Mouse (Mus musculus) lung, adult 2 months (tissue): ENCODE results near the gene Tmem38b.

Source experiments
- CTCF ChIP-seq: fragments of 200-500 bp; IDR thresholded peaks from 2 replicates; pipeline ENCODE4 v1.5.1; 2011; ENCODE audit warnings: mild to moderate bottlenecking, low read length, control low read depth; ENCODE audit not compliant: insufficient read depth
- POLR2A ChIP-seq: fragments of 200-500 bp; IDR thresholded peaks from 2 replicates; pipeline ENCODE4 v1.6.1; 2011; ENCODE audit warnings: low read depth, mild to moderate bottlenecking, control low read depth, low read length, borderline replicate concordance; ENCODE audit errors: extremely low read depth

DNA sequence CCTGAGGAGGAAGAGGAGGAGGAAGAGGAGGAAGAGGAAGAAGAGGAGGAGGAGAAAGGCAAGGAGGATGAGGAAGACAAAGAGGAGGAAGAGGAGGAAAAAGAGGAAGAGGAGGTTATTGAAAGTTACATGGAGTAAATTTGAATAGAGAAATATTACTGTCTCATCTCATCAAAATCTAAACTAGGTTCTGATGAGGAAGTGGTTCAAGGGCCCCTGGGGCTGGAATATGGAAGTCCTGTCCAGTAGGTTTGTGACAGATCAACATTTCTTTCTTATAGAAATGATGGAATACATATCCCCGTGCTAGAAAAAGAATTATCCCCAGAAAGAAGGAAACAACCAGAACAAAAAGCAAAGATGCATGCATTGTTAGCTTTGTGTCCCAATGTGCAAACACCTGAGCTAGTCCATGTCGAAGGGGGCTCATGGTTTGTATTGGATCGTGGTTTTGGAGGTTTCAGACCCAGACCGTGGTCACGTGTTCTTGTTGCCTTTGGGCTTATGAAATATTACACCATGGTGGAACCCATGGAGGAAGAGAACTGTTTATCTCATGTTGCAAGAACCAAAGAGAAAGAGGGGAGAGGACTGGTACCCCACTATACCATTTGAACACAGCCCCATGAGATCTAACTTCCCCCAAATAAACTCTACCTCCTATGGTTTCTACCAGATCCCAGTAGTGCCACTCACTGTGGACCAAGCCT is 31.4 kb upstream of the Tmem38b start:
- TF ChIP-seq CTCF (no peak), POLR2A (no peak)
